Mouse (Mus musculus) telencephalon, adult 2 months (tissue): ENCODE results near the gene Spcs2.
A peak's percentile ranks its signal among the peaks of the same experiment; 100 is the strongest.

Experiments
- DNase-seq: peaks from one replicate; pipeline ENCODE4 v3.0.0-alpha.2; 2011; ENCODE audit warnings: low read depth, low spot score

The Spcs2 gene

GRCm38 (mm10) chr7:99864241-99865028 is 1.2 kb upstream of the Spcs2 start:
- DNase-seq: no peak

- DNase-seq: peak; percentile 99
Measured at GRCm38 (mm10) chr7:99858813-99859585, 4.3 kb downstream of the Spcs2 start, which contains the start of gene Xrra1. Gene Xrra1, plus strand, starts transcription at chr7:99859116.

- DNase-seq: peak; percentile 27
Measured at GRCm38 (mm10) chr7:99858175-99858812, 5.0 kb downstream of the Spcs2 start.

GRCm38 (mm10) chr7:99856266-99856861 is 6.9 kb downstream of the Spcs2 start:
- DNase-seq: no peak

- DNase-seq: no peak
Measured at GRCm38 (mm10) chr7:99854311-99854710, 9.0 kb downstream of the Spcs2 start.

- no peak for DNase-seq
Measured at GRCm38 (mm10) chr7:99853350-99853749, 9.9 kb downstream of the Spcs2 start.

- DNase-seq: no peak
Measured at GRCm38 (mm10) chr7:99851618-99852017, 11.6 kb downstream of the Spcs2 start.

- no peak for DNase-seq
Measured at GRCm38 (mm10) chr7:99851121-99851520, 12.1 kb downstream of the Spcs2 start.

GRCm38 (mm10) chr7:99850534-99850933 is 12.7 kb downstream of the Spcs2 start:
- DNase-seq: no peak

- DNase-seq: no peak
Measured at GRCm38 (mm10) chr7:99845533-99846236, 17.6 kb downstream of the Spcs2 start.

- DNase-seq: no peak
Measured at GRCm38 (mm10) chr7:99838241-99838640, 25.0 kb downstream of the Spcs2 start.

GRCm38 (mm10) chr7:99837358-99838071 is 25.7 kb downstream of the Spcs2 start:
- DNase-seq: no peak

- DNase-seq: no peak
Measured at GRCm38 (mm10) chr7:99836781-99837180, 26.5 kb downstream of the Spcs2 start.

GRCm38 (mm10) chr7:99834314-99834853 is 28.9 kb downstream of the Spcs2 start:
- DNase-seq: no peak

GRCm38 (mm10) chr7:99833846-99834222 is 29.4 kb downstream of the Spcs2 start:
- DNase-seq: no peak

GRCm38 (mm10) chr7:99833115-99833845 is 30.0 kb downstream of the Spcs2 start:
- no peak for DNase-seq

GRCm38 (mm10) chr7:99828083-99828570 is 35.1 kb downstream of the Spcs2 start, which contains the start of gene Neu3:
Gene Neu3, minus strand, starts transcription at chr7:99828417.
- DNase-seq: peak; percentile 79

GRCm38 (mm10) chr7:99826096-99826495 is 37.2 kb downstream of the Spcs2 start:
- DNase-seq: no peak

GRCm38 (mm10) chr7:99825511-99825910 is 37.8 kb downstream of the Spcs2 start:
- no peak for DNase-seq
